Mouse (Mus musculus) cerebellum, postnatal 14 days (tissue): Measurements from ENCODE around the gene Ptprn2.
"Not testable (repeated sequence)": the region's sequence is repeated elsewhere in the genome, so short reads cannot be mapped to it uniquely, and the experiment has no call there.

Experiments used
- DNase-seq, 2 experiments: peaks; one replicate each; pipeline ENCODE4 v3.0.0; 2021; ENCODE audit warnings: mixed read lengths in 2 of 2

Gene Ptprn2

DNA sequence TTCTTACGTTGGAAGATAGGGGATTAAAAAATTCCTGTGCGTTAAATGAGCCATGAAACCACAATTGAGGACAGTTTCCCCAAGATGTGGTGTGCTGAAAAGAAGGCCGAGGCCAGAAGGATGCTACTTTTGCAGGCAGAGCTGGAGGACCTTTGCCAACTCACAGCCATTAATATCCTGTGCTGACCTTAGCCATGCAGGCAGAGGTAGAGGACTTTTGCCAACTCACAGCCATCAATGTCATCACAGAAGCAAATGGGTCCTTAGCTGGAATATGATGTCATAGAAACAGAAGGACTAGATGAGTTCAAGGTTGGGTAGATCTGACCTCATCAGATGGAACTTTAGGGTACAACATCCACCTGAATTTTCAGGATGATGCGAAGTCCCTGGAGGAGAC, 43.3 kb downstream of the Ptprn2 start:
- DNase-seq, result no peak

DNA sequence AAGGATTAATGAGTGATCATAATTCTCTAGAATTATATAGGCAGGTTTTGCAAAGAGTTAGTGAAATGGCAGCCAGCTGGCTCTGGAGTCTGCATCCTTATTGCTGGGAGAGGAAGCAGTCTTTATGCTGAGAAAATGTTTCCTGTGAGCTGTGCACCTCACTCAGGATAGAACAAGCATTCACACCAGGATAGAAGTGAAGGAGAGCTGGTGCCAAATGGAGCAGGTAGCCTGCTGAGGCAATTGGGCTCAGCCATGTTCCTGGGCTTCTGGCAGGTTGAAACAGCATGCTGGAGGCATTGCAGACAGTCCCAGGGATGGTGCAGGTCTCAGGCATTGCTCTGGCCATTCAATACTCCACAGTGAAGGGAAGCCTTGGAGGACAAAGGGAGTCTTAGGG, 47.8 kb downstream of the Ptprn2 start:
- DNase-seq, result peak; percentile 64 to 78

DNA sequence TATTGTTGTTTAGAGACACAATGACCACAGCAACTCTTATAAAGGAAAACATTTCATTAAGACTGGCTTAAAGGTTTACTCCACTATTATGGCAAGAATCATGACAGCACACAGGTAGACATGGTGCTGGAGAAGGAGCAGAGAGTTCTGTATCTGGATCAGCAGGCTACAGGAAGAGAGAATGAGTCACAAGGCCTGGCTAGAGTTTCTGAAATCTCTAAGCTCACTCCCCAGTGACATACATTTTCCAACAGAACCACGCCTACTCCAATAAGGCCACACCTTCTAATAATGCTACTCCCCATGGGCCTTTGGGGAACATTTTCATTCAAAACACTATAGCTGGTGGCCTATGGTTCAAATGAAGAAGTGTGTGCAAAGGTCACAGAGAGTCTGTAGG, 53.8 kb downstream of the Ptprn2 start:
- DNase-seq, result no peak

DNA sequence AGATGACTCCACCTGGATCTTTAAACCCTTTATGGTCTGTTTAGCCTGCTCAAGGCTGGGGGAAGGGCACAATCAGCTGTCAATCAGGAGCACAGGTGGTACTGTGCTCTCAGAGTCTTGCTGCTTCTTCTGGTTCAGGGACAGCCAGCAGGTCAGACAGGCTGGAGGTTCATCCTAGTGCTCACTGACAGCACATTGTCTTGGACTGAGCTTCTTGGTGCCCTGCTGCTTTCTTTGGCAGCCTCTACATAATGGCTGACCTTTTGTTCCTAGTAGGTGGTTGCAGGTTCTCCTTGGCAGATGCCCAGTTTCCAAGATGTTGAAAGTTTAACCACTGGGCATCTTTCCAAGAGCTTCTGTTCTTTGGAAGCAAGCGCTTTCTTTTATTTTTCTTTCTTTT, 55.1 kb downstream of the Ptprn2 start:
- DNase-seq, result peak; percentile 62 to 77

DNA sequence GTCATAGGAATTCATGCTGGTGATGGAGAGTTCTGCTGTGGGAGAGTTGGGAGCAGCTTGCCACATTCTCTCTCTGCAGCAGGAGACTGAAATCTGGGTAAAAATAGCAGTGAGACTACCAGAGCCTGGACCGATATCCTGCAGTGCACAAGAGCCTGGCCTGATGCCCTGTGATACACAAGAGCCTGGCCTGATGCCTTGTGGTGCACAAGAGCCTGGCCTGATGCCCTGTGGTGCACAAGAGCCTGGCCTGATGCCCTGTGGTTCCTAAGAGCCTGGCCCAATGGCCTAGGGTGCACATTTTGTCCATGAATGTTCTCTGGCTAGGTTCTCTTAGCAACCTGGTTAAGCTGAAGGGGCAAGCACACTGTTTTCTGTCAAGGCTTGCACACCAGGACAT, 64.5 kb downstream of the Ptprn2 start:
- peak; percentile 98 to 99 for DNase-seq

DNA sequence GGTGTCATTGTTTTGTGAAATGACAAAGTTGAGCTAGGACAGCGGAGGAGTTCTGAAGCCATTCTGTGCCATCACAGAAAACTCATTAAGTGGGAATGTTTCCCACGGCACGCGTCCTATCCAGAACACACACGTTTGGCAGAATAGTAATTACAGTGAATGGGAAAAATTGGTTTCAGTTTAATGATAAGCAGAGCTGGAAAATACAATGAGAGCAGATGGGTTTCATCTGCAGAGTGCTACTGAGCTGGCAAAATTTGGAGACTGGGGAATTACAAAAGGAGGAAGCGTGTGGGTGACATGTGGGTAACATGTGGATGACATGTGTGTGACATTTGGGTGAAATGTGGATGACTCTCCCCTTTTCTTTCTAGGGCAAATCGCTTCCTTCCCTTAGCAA, 66.0 kb downstream of the Ptprn2 start:
- no peak for DNase-seq

DNA sequence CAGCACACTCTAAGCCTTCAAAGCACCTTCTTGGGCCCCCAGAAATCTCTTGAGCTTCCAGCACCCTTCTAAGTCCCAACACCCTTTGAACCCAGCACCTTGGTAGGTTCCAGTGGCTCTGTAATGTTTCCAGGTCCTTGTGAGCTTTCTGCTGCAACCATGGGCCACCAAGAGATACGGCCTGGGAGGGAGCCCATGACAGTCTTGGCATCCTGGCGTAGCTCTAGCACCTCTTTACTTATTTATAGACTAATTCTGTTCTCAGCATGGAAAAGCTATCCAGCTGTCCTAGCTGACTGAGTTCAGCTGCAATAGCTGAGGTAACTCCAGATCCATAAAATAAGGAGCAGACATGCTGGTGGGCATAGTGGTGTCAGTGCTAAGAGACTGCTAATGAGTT, 66.8 kb downstream of the Ptprn2 start:
- no peak for DNase-seq

DNA sequence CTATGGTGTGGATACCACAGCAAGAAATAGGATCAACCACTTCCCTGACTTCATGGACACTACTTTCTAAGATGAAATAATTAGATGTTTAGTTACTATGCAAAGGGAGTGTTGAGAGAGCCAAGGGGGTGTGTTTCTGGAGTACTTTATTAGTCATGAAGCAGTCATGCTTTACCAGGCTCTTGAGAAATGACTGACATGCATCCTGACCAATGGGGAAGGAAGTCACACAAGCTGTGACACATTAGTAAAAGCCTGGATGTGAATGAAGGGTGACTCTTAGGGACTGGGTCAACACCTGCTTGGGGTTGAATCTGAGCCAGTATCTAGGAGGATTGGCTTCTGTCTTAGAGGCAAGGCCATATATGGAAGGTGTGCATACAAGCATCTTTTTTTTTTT, 67.8 kb downstream of the Ptprn2 start:
- DNase-seq, result no peak

DNA sequence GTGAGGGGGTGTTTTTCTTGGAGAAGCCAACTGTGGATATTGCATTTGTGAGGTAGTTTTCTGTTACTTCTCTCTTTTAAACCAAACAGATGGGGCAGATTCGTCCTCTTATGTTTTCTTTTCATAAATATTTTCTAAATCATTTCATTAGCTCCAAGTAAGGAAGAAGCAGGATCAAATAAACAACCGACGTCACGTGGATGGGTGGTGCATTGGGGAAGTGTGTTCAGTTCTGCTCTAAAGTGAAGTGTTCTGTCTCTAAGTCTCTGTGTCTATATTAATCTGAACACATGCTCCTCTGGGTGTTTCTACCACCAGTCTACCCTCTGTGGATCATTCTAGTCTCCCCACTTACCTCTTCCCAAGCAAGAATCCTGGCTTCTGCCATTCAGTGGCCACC, 70.4 kb downstream of the Ptprn2 start:
- DNase-seq, result no peak

DNA sequence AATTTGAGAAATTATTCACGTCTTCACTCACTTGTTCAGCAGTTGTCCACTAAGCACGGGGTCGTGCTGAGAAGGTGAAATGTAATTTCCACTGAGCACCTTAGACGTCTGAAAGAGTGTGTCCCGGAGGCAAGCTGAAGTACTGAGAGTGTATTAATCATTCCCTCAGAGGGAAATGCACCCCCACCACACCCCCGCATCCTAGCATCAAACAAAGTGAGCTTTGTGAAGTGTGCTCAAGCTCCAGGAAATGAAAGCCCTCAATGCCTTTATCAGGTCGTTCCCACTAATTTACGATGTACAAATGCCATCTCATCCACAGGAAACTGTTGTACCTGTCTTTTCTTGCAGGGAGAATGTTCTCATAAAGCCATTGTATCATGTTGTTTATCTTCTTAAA, 78.9 kb downstream of the Ptprn2 start:
- DNase-seq, result no peak

DNA sequence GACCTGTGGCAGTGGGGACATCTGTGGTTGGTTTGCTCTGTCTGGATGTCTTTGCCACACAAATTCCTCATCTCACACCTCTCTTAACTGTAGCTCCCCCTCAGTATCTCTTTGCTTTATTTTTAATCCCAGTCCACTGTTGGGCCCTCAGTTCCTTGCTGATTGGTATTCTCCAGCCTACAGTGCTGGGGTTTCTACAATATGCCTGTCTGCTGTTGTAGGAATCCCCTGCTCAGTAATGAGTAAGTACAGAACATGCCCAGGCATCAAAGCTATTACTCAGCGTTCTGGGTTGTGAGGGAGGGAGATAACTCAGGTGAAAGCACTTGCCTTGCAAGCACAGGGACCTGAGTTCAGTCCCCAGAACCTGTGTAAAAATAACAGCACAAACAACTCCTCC, 81.2 kb downstream of the Ptprn2 start:
- no peak for DNase-seq

DNA sequence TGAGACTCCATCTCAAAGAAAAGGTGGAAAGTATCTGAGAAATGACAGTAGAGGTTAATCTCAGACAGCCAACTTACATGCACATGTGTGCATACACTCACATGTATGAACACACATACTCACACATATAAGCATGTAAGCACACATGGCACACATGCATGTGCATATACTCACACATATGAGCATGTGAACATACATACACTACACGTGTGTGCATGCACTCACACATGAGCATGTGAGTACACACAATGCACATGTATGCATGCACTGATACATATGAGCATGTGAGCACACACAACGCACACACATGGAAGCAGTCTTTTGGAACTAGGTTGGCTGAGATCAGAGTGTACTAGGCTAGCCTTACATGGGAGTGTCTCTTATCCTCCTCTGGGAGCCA, 81.7 kb downstream of the Ptprn2 start:
- no peak for DNase-seq

DNA sequence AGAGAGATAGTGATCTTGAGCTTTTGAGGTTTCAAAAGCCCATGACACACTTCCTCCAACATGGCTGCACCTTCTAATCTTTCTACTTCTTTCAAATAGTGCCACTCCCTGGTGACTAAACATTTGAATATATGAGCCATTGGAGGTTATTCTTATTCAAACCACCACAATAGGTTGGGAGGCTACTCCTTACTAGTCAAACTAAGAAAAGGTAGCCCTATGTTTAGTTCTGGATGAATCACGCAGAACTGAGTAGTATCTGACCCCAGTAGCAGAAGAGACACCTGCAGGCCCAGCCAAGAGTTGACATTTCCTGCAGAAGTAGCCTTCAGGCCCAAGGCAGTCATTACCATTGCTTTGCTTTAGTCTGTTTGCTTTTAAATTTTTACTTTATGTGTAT, 84.0 kb downstream of the Ptprn2 start:
- no peak for DNase-seq

DNA sequence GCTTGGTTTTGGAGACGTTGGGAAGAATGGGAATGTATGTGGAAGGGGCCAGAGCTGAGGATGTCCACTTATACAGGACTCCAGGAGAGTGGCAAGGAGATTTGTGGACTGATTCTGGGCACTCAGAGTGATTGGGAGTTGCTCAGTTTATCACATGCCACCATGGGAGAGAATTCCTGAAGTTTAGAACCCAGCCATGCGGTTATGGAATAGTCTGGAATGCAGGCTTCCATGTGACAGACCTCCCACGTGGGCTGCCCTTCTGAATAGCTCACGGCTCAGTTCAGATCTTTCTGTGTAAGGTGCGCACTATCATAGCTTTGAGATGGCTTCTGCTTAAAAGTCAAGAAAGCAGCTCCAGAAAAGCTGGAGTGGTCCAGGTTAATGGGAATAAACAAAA, 88.6 kb downstream of the Ptprn2 start:
- DNase-seq, result no peak

DNA sequence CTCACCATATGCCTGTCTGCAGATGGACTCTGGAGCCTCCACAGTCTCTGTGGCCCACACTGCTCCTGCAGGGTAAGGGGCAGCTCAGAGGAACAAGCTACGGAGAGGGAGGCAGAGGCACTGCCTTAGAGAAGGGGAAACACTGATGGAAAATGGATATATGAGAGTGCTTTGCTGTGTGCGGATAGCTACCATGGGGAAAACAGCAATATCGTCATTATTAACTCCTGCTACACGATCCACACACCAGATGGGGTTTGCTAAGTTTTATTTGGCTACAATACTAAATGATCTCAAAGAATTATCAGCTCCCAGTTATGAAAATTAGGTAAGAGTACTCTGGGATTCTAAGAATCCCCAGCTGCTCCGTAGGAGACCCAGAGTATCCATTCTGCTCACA, 89.2 kb downstream of the Ptprn2 start:
- DNase-seq, result no peak

DNA sequence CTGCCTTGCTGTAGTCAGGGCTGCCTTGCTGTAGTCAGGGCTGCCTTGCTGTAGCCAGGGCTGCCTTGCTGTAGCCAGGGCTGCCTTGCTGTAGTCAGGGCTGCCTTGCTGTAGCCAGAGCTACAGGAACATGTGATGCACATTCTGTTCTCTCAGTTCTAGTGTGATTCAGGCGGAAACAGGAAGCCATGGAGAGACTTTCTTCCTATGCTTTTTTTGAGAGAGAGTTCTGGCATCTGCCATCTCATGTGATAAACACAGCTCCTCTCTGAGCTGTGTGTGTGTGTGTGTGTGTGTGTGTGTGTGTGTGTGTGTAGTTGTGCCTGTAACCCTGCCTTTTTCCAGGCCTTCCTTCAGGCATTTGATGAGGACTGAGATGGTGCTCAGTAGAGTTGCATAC, 92.4 kb downstream of the Ptprn2 start:
- DNase-seq, result not testable (repeated sequence)

DNA sequence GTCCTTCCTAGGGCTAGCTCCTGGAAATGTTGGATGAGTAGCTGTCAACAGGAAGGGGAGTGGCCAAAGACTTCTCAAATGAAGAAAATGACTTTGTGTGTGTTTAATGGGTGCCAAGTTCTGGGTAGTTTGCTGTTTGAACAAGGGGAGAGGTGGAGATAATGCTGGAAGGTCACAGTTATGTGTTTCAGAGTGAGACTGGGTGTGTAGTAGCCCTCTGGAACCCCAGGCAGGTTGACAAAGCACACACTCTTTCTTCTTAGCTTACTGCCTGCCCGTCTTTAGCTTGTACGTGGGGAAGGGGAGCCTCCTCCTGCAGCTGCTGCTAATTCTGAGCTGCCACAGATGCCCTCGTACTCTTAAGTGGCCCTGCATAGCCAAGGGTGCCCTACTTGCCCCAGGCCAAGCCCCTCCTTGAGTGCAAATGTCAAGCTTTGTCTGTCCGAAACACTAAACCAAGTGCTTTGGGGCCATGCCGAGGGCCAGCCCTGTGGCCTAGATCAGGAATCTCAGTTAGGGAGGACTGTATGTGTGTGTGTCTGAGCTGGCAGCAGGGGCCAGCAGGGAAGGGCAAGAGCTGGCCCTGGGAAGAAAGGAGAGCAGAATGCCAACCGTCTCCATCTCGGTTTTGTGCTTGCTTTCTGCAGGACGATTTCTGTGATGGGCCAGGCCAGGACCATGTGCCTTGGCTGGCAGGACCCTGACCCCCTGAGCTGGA, 95.5 kb downstream of the Ptprn2 start:
- DNase-seq, result peak in 1 of 2 experiments; percentile 23

DNA sequence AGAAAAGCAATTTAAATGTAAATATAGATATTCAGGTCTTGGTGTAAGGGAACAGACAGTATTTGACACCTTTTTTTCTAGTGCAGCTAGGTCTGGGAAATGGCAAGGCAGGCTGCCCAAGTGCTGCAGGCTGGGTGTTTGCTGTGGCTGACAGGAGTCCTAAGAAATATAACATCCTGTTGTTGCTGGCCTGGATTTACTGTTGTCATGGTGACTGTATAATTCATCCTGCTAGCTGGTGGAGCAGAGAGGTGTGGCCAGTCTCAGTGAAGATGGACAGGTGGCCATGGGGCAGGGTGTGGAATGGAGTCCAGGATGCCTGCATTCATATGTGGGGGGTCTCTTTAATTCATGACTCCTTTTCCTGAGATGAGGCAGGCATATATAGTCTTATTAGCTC, 96.3 kb downstream of the Ptprn2 start:
- peak; percentile 51 to 54 for DNase-seq

DNA sequence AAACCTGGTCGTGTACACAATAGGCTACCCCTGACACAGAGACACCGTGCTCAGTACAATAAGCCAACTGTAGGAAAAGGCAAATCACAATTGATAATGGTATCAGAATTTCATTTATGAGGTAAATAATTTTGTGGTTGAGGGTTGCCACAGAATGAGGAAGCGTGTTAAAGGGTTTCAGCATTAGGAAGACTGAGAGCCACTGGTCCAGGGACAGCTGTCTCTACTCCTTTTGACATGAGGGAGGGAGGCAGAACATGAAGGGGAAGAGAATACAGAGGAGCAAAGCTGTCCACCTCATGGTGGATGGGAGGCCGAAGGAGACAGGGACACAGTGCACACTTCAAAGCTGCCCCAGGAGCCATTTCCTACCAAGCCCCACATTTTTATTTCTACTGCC, 97.3 kb downstream of the Ptprn2 start:
- DNase-seq, result no peak

DNA sequence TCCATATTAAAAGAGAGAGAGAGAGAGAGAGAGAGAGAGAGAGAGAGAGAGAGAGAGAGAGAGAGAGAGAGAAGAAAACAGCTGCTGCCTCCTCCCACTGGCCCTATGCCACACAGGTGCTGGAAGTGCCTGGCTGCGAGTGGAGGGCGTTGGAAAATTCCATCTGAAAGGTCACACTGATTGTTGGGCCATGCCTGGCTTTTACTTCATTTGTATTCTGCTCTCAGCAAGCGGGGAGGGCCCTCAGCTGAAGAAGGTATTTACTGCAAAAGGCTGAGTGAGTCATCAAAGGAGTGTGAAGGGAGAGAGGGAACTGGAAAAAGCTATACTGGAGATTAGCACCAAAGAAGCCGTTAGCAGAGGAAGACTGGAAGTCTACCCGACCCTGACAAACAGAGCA, 99.5 kb downstream of the Ptprn2 start:
- DNase-seq, result no peak

DNA sequence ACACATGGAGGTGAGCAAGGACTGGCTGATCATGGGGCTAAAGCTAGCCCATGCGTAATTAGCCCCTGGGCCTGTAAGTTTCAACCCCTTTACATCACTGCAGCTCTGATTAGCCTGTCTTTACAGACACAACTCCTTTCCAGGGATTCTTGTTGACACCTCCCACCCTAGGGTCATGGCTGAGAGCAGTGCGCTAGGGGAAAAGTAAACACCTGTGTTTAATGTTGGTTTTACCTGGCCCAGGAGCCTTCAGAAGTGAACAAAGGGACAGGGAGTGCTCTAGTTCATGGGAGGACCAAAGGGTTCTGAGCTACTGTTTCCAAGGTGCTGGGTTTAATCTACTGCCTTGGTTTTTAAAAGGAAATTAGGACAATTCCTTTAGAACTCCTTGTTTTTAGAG, 100.6 kb downstream of the Ptprn2 start:
- no peak for DNase-seq

DNA sequence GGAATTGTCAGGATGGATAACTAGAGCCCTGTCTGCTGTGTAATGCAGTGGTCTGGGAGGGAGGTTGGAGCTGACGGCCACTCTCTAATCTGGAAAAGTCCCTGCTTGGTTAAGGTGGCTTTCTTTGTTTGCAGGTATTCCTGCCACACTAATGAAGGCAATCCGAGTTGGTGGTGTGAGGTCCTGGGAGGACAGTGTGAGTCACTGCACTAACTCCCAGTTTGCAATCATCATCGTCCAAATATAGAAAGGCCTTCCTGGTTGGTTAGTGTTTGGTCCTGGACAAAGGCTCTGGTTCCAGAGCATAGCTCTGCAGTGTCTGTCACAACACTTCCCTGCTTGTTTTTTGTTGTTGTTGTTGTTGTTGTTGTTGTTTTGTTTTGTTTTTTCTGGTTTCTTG, 102.0 kb downstream of the Ptprn2 start:
- DNase-seq, result no peak

DNA sequence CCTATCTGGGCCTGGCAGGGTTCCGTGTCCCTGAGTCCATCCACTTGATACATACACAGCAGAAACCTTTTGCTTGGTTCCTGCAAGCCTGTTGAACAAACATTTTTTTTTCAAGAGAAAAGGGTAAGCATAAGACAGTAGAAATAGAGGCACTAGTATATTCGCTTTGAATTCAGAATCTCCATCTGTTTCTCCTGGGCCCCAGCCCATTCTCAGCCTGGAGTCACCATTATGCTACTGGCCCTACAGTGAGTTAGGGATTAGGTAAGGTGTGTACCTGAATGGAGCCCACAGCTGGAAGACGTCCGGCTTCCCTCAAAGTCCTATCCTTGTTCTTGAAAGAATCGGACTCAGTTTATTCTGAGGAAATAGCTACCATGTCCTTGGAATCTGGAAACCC, 104.6 kb downstream of the Ptprn2 start:
- no peak for DNase-seq

DNA sequence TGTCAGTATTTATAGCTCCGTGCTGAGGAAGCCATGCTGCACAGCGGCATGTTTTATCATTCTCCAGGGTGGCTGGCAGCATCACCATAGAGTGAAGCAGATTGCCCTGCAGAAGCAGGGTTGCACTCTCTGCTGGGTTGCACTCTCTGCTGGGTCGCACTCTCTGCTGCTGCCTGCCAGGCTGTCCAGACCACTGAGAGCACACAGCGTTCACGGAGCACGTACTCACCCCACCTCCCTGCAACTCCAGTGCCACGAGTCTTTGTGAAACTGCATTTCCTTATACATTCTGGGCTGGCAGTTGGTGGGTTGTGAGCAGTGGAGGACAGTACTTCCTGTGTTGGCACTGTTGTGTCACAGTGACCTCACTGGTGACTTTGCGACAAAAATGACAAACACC, 108.9 kb downstream of the Ptprn2 start:
- DNase-seq, result peak in 1 of 2 experiments; percentile 24

DNA sequence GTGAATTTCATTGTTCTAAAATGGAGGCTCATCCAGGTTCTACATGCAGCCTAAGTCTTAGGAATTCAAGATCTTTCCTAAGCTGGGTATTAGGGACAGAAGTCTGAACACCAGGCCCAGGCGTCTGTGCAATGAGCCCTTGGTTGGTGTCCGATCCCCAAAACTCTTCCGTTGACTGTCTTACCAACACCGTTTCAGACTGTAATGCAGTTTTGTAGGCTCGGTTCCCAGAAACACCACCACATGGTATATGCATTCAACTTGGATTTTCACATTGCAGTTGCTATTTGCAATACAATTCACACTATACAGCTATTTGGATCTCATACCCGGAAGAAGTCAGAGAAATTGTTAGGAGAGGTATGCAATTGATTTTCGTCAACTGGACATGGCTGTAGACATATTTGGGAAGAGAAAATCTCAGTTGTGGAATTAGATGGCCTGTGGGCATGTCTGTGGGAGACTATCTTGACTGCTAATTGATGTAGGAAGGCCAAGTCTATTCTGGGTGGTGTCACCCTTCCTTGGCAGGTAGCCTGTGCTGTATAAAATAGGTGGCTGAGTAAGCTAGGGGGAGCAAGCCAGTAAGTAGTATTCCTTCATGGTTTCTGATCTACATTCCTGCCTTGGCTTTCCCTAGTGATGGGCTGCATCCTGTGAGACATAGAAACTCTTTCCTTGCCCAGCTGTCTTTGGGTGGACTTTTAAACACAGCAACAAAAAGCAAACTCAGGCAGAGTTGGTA, 109.5 kb downstream of the Ptprn2 start:
- DNase-seq, result no peak
